Mouse (Mus musculus) liver, embryonic 13.5 days (tissue): ENCODE results near the gene Eepd1. TPM values are rescaled to one million over a fixed set of nuclear protein-coding genes. Genes with fewer than 3 reads are reported as not detected.

Source experiments
- ATAC-seq: fragments of 200-750 bp; cut with Nextera tagmentation; 2 replicates; pipeline ENCODE4 v1.8.0; 2017; ENCODE audit warnings: low read depth, mild to moderate bottlenecking, moderate number of reproducible peaks, moderate library complexity
- DNase-seq: peaks from one replicate; pipeline ENCODE4 v3.0.0; 2022
- H3K27ac ChIP-seq: fragments of 300-500 bp; sonication (generic); 2 replicates; pipeline ENCODE4 v1.5.1; 2015; ENCODE audit warnings: moderate library complexity, mild to moderate bottlenecking, inconsistent platforms
- H3K27me3 ChIP-seq: fragments of 300-500 bp; sonication (generic); 2 replicates; pipeline ENCODE4 v1.6.1; 2015; ENCODE audit warnings: mild to moderate bottlenecking, inconsistent platforms
- H3K36me3 ChIP-seq: fragments of 300-500 bp; sonication (generic); 2 replicates; pipeline ENCODE4 v1.6.1; 2015; ENCODE audit warnings: mild to moderate bottlenecking, inconsistent platforms
- H3K4me1 ChIP-seq: fragments of 300-500 bp; sonication (generic); replicated peaks from 2 replicates; pipeline ENCODE4 v1.6.1; 2015; ENCODE audit warnings: inconsistent platforms
- H3K4me2 ChIP-seq: fragments of 300-500 bp; sonication (generic); 2 replicates; pipeline ENCODE4 v1.6.1; 2015; ENCODE audit warnings: inconsistent platforms, mild to moderate bottlenecking, moderate library complexity
- H3K4me3 ChIP-seq: fragments of 300-500 bp; sonication (generic); replicated peaks from 2 replicates; pipeline ENCODE4 v1.5.1; 2015; ENCODE audit warnings: mild to moderate bottlenecking, inconsistent platforms
- H3K9ac ChIP-seq: fragments of 300-500 bp; sonication (generic); 2 replicates; pipeline ENCODE4 v1.6.1; 2015; ENCODE audit warnings: mild to moderate bottlenecking, inconsistent platforms
- H3K9me3 ChIP-seq: fragments of 300-500 bp; sonication (generic); replicated peaks from 2 replicates; pipeline ENCODE4 v1.6.1; 2016; ENCODE audit warnings: inconsistent platforms
- WGBS: fragments of 180-500 bp; shearing (Covaris S2); methylation state at CpG from one replicate; pipeline ENCODE4 v1.1.7; 2015; ENCODE audit not compliant: insufficient replicate concordance; 5-methylcytosine and 5-hydroxymethylcytosine counted together
- polyA plus RNA-seq: library from polyadenylated mRNA; unstranded; fragments of >200 nt; fragmentation: Nextera tagmentation; extraction: Ambion mirVana; gene quantifications from 2 replicates; pipeline ENCODE4 v1.2.1, GENCODE M21; 2015

Eepd1 gene
- polyA plus RNA-seq, 1 experiment from 2014 or later: 4.9 TPM

GRCm38 (mm10) chr9:25480676-25481075 lies 671 bp upstream of the Eepd1 start:
- 81% methylated on average over 2 of the region's 2 CpGs for WGBS
- Histone ChIP-seq H3K4me2 (0 out of 2 replicates have a peak overlapping the region, but pooled peaks have one; percentile 92), H3K27ac (peak overlapping the region; percentile 50; the same call in 1 of the 2 replicates), H3K4me3 (no peak overlapping the region), H3K9ac (no peak overlapping the region), H3K27me3 (peaks cover 11% of the 10 kb centered on the region), H3K4me1 (peaks cover 38% of the 10 kb centered on the region), H3K9me3 (no peaks in the 10 kb centered on the region), H3K36me3 (no peaks in the 10 kb centered on the region)
- no peak for ATAC-seq
- DNase-seq: no peak

GRCm38 (mm10) chr9:25482322-25482998 lies 1.1 kb downstream of the Eepd1 start:
- Histone ChIP-seq H3K9ac (no peak overlapping the region), H3K4me1 (peaks cover 46% of the 10 kb centered on the region), H3K27me3 (peaks cover 11% of the 10 kb centered on the region), H3K27ac (no peak overlapping the region), H3K4me2 (peak overlapping the region; percentile 92), H3K36me3 (no peaks in the 10 kb centered on the region), H3K9me3 (no peaks in the 10 kb centered on the region), H3K4me3 (peak overlapping the region; percentile 65)
- no peak for ATAC-seq
- 35% methylated on average over 22 of the region's 22 CpGs for WGBS
- no peak for DNase-seq

GRCm38 (mm10) chr9:25482999-25483347 lies 1.6 kb downstream of the Eepd1 start:
- Histone ChIP-seq H3K4me2 (peak overlapping the region; percentile 92), H3K27me3 (peaks cover 11% of the 10 kb centered on the region), H3K4me1 (peaks cover 47% of the 10 kb centered on the region), H3K9ac (no peak overlapping the region), H3K27ac (no peak overlapping the region), H3K9me3 (no peaks in the 10 kb centered on the region), H3K4me3 (peak overlapping the region; percentile 65; the same call in 1 of the 2 replicates), H3K36me3 (no peaks in the 10 kb centered on the region)
- ATAC-seq (no peak), DNase-seq (no peak)
- WGBS: 66% methylated on average over 9 of the region's 9 CpGs

- WGBS: 71% methylated on average over 9 of the region's 9 CpGs
These were observed 2.7 kb downstream of the Eepd1 start for GRCm38 (mm10) chr9:25483931-25484618.

GRCm38 (mm10) chr9:25484619-25484986 lies 3.3 kb downstream of the Eepd1 start:
- peak overlapping the region; percentile 92 for H3K4me2 ChIP-seq
- DNase-seq (no peak), ATAC-seq (no peak)

More at GRCm38 (mm10) chr9:25483931-25484618, 2.7 kb downstream of the Eepd1 start:
- Histone ChIP-seq H3K4me1 (peaks cover 47% of the 10 kb centered on the region), H3K27ac (no peak overlapping the region), H3K27me3 (peaks cover 11% of the 10 kb centered on the region), H3K9me3 (no peaks in the 10 kb centered on the region), H3K4me2 (peak overlapping the region; percentile 92), H3K36me3 (no peaks in the 10 kb centered on the region), H3K4me3 (0 out of 2 replicates have a peak overlapping the region, but pooled peaks have one; percentile 4), H3K9ac (no peak overlapping the region)
- DNase-seq (no peak), ATAC-seq (no peak)

GRCm38 (mm10) chr9:25485006-25485405 lies 3.7 kb downstream of the Eepd1 start:
- H3K27ac ChIP-seq: no peak overlapping the region
- H3K36me3 ChIP-seq: no peaks in the 10 kb centered on the region
- no peaks in the 10 kb centered on the region for H3K9me3 ChIP-seq
- ATAC-seq: no peak
- no peak overlapping the region for H3K4me3 ChIP-seq
- H3K9ac ChIP-seq: no peak overlapping the region
- DNase-seq: no peak
- peak overlapping the region; percentile 92; the same call in 1 of the 2 replicates for H3K4me2 ChIP-seq
- H3K27me3 ChIP-seq: peaks cover 11% of the 10 kb centered on the region
- H3K4me1 ChIP-seq: peaks cover 47% of the 10 kb centered on the region
- WGBS: 73% methylated on average over 2 of the region's 2 CpGs

More at GRCm38 (mm10) chr9:25484619-25484986, 3.3 kb downstream of the Eepd1 start:
- no peak overlapping the region for H3K9ac ChIP-seq
- H3K9me3 ChIP-seq: no peaks in the 10 kb centered on the region
- H3K36me3 ChIP-seq: no peaks in the 10 kb centered on the region
- 64% methylated on average over 3 of the region's 3 CpGs for WGBS
- peaks cover 11% of the 10 kb centered on the region for H3K27me3 ChIP-seq
- no peak overlapping the region for H3K27ac ChIP-seq
- no peak overlapping the region for H3K4me3 ChIP-seq
- peaks cover 47% of the 10 kb centered on the region for H3K4me1 ChIP-seq

- H3K9me3 ChIP-seq: no peaks in the 10 kb centered on the region
- no peak overlapping the region for H3K27ac ChIP-seq
- no peaks in the 10 kb centered on the region for H3K36me3 ChIP-seq
- ATAC-seq (no peak), DNase-seq (no peak)
- no peak overlapping the region for H3K4me3 ChIP-seq
- H3K27me3 ChIP-seq: peaks cover 11% of the 10 kb centered on the region
- H3K4me1 ChIP-seq: peaks cover 47% of the 10 kb centered on the region
- no peak overlapping the region for H3K4me2 ChIP-seq
- WGBS: 64% methylated on average over 7 of the region's 7 CpGs
- no peak overlapping the region for H3K9ac ChIP-seq
These were observed 4.1 kb downstream of the Eepd1 start for GRCm38 (mm10) chr9:25485406-25485805.

GRCm38 (mm10) chr9:25486246-25486807 lies 5.0 kb downstream of the Eepd1 start:
- Histone ChIP-seq H3K4me3 (no peak overlapping the region), H3K36me3 (no peaks in the 10 kb centered on the region), H3K4me1 (peaks cover 41% of the 10 kb centered on the region), H3K4me2 (no peak overlapping the region), H3K27me3 (peaks cover 11% of the 10 kb centered on the region), H3K9me3 (no peaks in the 10 kb centered on the region), H3K9ac (no peak overlapping the region), H3K27ac (no peak overlapping the region)
- ATAC-seq (no peak), DNase-seq (no peak)
- WGBS: 68% methylated on average over 9 of the region's 9 CpGs

- no peak for ATAC-seq
- Histone ChIP-seq H3K4me3 (no peak overlapping the region), H3K36me3 (no peaks in the 10 kb centered on the region), H3K27me3 (peaks cover 7% of the 10 kb centered on the region), H3K4me1 (peaks cover 28% of the 10 kb centered on the region), H3K9me3 (no peaks in the 10 kb centered on the region), H3K4me2 (no peak overlapping the region), H3K27ac (no peak overlapping the region), H3K9ac (no peak overlapping the region)
- 60% methylated on average over 12 of the region's 12 CpGs for WGBS
- DNase-seq: no peak
These were observed 6.2 kb downstream of the Eepd1 start for GRCm38 (mm10) chr9:25487446-25488110.

- DNase-seq: no peak
- WGBS: 60% methylated on average over 9 of the region's 9 CpGs
- Histone ChIP-seq H3K4me2 (no peak overlapping the region), H3K27ac (no peak overlapping the region), H3K36me3 (no peaks in the 10 kb centered on the region), H3K4me1 (peaks cover 20% of the 10 kb centered on the region), H3K9me3 (no peaks in the 10 kb centered on the region), H3K27me3 (no peaks in the 10 kb centered on the region), H3K9ac (no peak overlapping the region), H3K4me3 (no peak overlapping the region)
- ATAC-seq: 0 out of 2 replicates have a peak, but pooled peaks have one; percentile 31
These were observed 7.2 kb downstream of the Eepd1 start for GRCm38 (mm10) chr9:25488581-25488980.
